Mouse (Mus musculus) T-helper 1 cell (primary cell): ENCODE results near the gene Larp1.
"Not testable (repeated sequence)": the region's sequence is repeated elsewhere in the genome, so short reads cannot be mapped to it uniquely, and the experiment has no call there.

Experiments used
- in situ Hi-C: fragments of 300-600 bp; cut with MboI, MseI; formaldehyde crosslinking; loops from one replicate; pipeline ENCODE4 v1.15.1; 2025; ENCODE audit warnings: high pct_unique_total_duplicates

Gene Larp1

DNA sequence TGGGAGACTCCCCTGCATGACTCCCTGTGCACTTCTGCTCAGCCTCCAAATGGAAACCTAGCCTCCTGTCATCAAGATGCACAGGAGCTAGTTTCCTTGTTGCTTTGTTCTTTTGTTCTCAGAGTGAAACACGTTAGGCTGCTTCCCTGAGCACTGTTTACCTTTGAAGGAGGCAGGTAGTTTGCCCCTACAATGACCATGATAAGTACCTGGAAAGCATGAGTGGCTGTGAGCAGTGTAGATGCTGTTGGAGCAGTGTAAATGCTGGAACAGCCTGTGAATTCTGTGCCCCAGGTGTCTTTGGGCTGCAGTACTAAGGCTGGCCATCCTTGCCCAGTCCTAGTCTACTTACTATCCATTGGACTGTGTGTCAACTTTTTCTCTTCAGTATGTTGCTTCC lies 18.0 kb downstream of the Larp1 start:
- in situ Hi-C loops, result no loop called here

DNA sequence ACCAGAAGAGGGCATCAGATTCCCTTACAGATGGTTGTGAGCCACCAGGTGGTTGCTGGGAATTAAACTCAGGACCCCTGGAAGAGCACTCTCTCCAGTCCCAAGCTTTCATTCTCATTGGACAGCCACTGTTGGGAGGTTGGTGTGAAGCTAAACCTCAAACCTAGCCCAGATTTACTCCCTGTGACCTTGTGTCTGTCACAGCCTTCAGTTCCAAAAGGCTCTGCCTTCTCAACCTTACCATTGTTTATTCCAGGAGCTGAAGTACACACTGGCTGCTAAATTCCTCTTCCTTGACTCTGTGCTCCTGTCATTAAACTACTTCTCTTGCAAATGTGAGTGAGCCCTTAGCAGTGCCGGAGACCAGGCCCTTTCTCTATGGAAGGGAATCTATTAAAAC lies 20.1 kb downstream of the Larp1 start:
- in situ Hi-C loops, result no loop called here

DNA sequence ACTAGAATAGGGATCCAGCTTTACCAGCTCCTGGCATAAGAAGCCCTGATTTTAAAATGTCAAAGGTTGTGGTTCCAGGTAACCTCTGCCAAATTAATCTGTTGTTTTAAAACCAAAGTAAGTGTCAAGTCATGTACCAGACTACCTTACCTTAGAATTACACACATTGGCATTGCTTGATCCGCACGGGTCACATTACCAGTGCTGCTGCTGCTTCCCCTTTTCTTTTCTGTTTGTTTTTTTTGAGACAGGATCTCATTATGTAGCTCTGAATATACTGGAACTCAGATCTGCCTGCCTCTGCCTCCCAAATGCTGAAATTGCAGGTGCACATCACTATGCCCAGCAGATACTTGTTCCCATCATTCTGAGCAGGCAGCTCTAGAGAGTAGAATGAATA lies 21.0 kb downstream of the Larp1 start:
- in situ Hi-C loops, result no loop called here

DNA sequence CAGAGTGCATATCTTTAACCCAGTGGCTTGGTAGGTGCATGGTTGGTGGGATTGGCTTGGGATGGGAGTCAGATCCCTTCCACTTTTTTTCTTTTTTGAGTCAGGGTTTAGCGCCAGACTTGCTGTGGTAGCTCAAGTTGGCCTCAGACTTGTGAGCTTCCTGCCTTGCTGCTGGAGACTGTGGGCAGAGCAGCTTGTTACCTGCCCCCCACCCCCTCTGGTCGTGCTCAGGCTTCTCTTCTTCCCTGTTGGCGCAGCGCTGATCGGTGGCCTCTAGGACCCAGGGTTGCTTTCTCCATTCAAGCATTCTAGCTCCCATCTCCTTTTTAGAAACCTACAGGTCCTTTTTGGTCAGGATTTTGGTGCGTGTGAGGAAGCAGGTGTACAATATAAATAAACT lies 22.3 kb downstream of the Larp1 start:
- in situ Hi-C loops, result no loop called here

DNA sequence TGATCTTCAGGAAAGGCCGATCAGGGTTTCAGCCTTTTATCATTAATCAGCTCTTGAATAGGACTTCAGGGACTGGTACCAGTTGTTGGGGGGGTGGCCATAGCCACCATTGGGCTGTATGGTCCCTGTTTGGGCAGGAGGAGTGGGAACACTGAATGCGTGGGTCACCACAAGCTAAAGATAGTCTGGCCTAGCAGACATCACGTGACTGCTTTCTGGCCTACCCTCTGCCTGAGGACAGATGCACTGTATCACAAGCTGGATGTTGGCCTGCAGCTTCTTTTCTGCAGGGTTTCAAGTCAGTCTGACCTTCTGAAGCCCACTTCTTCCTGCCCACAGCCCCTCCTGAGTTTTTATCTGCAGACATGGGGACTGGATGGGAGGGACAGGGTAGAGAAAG lies 24.8 kb downstream of the Larp1 start:
- in situ Hi-C loops, result no loop called here

DNA sequence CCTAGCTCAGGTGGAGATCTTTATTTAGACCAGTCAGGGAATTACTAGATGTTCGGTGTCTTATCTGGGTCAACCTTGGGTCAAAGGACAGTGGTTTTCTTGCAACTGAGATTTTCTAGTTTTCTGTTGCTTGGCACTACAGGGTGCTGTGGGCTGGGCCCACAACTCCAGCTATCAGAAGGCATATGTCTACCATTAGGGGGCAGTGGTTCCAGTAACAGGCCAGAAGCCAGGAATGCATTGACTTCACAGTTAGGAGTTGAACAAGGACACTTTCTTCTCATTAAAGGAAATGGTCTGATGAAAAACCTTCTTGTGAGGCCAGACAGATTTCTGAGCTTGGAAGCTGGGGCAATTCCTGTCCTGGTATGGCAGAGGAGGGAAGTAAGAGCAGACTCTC lies 30.2 kb downstream of the Larp1 start:
- in situ Hi-C loops, result no loop called here

DNA sequence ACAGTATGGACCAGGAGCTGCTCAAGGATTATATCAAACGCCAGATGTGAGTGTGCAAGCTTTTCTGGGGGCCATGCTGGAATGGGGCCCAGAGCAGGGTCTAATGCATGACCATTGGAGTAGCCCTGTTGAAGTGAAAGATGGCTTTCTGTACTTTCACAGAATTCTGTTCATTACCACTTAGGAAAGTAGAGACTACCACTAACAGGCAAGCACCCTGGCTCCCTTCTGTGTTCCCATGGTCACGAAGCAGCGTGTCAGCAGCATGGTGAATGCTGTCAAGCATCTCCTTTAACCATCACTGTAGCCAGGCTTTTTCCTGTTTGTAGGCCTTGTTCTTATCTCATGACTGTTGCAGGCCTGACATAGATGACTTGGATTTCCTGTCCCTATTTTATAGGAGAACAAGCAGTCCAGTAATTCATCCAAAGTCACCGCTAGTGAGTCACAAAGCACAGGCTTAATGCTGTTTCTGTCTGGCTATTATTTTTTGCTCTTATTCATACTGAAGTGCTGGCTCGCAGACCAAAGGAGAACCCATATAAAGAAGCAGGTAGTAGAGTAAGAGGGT lies 34.1 kb downstream of the Larp1 start:
- in situ Hi-C loops, result no loop called here

DNA sequence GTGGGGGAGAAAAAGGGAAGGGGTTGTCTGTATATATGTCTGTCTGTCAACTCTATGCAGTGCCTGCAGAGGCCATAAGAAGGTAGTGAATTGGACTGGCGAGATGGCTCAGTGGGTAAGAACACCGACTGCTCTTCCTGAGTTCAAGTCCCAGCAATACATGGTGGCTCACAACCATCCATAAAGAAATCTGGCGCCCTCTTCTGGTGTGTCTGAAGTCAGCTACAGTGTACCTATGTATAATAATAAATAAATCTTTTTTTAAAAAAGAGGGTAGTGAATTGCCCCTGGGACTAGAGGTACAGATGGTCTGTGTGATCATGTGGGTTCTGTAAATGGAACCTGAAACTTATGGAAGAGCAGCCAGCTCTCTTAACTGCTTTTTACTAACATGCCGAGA lies 37.6 kb downstream of the Larp1 start:
- in situ Hi-C loops, result no loop called here

DNA sequence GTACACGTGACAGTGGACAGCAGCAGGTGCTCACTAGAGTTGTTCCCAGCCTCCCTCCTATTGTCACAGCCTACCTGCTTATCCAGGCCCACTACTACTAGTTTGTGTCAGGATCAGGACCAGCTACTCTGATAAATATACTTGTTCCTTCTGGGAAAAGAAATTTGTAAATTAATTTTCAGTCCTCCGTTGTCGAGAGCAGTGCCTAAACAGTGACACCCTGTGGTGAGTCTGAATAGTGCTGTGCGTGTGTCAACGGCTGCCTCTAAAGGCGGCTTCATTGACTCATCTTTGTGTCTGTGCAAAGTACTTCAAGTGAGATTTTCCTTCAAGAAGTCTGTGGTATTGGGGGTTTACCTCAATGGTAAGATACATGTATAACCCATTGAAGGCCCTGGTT lies 48.6 kb downstream of the Larp1 start:
- in situ Hi-C loops, result no loop called here

DNA sequence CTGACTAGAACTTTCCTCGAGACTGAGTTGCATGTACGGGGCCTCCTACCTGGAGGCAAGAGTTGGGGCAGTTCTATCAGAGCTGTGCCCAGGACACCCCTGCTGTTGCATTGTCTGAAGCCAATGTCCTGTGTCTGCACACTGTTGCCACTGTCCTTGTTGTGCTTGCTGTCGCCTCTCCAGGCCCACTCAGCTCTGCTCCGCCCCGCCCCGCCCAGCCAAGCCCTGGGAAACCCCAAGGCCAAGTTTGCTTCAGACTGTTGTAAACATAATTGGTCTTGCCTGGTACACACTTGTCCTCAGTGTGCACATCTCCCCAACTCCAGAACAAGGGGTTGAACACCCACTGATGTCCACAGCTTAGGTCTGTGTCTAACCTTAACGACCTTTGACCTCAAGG lies 50.9 kb downstream of the Larp1 start:
- in situ Hi-C loops, result not testable (repeated sequence)

DNA sequence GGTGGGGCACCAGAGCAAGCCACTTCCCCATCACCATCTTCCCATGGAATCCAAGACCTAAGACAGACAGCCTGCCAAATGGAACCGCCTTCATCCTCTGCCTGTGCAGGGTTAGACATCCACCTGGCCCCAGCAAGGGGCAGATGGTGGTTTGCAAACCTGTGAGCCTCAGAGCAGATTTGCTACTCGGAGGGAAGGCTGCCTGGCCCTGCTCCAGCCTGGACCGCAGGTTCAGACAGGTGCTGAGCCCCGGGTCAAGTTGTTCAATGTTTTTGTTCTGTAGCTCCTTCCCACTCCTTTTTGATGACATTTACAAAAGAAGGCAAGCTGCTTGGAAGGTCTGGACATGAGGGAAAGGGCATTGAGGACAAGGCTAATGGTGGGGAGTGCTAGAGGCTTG lies 52.4 kb downstream of the Larp1 start:
- in situ Hi-C loops, result not testable (repeated sequence)

DNA sequence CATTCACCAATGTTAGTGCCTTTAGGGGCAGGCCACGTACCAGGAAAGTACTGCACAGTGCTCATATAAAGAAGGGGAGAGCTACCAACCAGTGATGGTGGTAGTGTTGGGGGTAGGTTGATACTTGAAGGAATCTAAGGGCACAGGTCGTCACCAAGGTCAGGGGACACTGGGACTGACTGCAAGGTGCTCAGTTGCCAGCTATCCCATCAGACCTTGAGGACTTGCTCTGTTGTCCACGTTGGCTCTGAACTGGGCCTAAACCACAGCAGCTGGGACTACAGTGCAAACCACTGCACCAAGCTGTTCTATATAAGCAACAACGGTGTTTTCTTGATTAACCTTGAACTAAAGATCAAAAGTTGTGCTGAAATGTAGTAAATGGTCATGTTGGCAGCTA lies 53.7 kb downstream of the Larp1 start:
- in situ Hi-C loops, result no loop called here

DNA sequence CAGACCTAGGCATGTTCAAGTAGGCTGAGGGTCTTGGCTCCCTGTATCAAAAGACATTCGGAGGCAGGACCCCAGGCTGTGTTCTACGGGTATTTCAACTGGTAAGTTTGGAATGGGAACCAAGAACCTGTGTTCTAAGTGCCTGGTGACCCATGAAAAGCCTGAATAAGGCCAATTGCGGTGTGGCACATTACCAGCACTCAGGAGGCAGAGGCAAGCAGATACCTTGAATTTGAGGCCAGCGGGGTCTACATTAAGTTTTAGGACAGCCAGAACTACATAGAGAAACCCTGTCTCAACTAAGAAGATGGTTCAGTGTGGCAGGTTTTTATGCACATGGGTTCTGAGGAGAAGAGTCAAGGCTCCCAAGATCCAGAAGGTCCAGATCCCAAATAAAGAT lies 56.2 kb downstream of the Larp1 start:
- in situ Hi-C loops, result no loop called here

DNA sequence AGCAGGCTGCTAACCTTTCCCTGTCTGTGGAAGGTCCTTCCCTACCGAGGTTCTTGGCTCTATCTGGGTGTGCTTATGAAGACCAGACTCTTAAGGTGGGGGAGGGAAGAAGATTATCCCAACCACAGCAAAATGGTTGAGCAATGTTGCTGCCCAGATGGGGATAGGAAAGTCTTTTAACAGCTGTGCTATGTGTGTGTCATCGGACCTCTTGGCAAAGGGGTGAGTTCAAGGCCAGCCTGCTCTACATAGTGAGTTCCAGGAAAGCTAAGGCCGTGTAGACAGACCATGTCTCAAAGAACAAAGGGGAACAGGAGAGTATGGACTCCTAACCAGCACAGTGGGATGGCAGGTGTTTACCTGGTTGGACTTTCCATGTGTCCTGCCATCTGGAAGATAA lies 64.1 kb downstream of the Larp1 start:
- in situ Hi-C loops, result no loop called here

DNA sequence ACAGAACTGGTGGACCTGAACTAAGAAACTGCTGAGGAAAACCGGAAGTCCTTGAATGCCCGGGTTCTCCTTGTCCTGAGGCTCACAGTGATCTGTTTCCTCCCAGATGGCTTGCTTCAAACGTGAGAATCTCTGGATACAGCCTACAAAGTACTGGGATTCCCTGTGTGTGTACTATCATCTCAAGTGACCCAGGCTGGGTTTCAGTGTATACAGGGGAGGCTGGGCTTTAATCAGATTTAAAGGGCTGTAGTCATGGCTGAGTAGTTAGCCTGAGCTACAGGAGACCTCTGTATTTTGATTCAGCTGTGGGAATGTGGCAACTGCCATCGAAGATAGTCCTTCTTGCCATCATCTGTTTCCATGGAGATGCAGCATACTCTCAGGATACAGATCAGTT lies 68.4 kb downstream of the Larp1 start:
- in situ Hi-C loops, result no loop called here

DNA sequence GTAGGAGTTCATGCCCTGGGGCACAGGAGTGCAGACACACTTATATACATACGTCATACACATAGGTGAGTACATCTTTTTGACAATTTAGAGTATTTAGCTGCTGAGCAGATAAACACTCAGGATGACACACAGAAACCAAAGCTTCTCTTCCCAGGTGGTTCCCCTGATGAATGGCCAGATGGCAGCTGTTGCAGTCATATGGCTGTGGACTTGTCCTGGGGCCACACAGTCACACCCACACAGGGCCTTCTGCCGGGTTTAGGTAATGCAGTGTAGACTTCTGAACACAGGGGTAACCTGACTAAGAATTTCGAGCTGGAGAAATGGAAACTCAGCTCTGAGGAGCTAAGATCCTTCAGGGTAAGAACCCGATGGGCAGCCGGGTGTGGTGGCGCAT lies 72.9 kb downstream of the Larp1 start:
- in situ Hi-C loops, result no loop called here

DNA sequence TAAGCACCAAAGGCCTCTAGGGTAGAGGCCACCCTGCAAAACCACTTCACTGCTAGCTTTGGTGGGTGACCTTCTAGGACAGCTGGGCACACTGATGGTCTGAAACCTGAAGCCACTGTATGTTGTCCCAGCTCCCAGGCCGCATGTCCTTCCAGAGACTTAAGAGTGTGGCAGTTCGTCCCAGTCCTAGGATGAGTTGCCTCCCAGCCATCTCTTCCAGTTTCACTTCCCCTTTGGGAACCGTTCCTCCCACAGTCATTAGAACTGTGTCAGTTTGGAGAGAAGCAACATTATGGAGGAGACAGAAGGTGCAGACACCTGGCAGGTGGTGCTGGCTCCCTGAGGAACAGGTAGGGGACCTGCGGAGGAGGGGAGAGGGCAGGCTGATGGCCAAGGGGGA lies 83.7 kb downstream of the Larp1 start:
- in situ Hi-C loops, result loop anchor here (5.0 kb wide), 1 partner anchor 275 kb away; no protein-coding TSS in a partner anchor

DNA sequence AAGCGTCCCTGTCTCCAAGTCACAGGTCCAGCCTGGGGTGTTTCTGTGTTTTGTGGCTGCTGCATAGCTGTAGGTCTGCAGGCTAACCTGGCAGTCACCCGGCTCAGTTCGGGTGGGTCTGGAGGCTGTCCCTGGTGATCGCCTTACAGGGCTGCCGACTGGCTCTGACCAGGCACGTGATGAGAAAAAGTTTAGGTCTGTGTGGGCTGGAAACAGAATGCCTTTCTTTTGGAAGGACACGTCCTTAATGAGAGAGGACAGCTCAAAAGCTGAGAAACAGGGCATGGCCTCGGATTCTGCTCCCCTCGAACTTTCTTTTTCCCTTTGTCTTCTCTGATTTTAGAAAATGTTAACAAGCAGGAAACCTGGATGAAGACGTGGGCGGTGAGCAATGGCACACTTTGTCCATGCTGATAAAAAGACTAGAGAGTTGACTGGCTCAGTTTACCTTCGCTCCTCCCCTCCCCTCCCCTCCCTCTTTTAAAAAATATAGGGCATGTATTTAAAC lies 84.2 kb downstream of the Larp1 start, which contains the start of gene Gm12248:
Gene Gm12248, minus strand, starts transcription at position 114 of the 508 bp plus-strand sequence.
- in situ Hi-C loops, result loop anchor here (5.0 kb wide), 1 partner anchor 276 kb away; no protein-coding TSS in a partner anchor

DNA sequence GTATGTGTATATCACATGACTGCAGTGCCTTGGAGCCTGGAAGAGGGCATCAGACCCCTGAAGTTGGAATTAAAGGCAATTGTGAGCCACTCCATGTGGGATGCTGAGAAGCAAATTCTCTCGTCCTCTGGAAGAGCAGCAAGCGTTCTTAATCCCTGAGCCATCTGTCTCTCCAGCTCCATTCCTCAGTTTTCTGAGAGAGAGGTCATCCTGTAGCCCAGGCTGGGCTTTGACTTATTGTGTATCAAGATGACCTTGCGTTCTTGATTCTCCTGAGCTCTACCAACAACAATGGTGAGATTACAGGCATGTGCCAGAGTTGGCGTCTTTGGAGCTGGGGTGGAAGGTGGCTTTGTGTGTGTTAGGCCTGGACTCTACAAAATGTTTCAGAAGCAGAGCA lies 85.9 kb downstream of the Larp1 start:
- in situ Hi-C loops, result loop anchor here (5.0 kb wide), 1 partner anchor 277 kb away; no protein-coding TSS in a partner anchor

DNA sequence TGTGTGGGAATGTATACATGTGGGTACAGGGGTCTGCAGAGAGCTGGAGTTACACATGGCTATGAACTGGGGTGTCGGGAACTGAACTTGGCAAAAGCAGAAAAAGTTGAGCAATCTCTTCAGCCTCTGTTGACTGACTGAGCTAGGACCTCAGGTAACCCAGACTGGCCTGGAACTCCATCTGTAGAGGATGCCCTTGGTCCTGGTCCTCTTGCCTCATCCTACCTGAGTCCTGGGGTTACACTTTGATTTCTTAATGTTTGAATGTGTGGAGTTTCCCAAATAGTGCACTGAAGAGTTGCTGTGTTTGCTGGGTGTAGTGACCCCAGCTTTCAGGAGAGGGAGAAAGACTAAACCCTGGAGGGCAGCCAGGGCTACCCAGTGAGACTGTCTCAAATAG lies 86.7 kb downstream of the Larp1 start:
- in situ Hi-C loops, result no loop called here

DNA sequence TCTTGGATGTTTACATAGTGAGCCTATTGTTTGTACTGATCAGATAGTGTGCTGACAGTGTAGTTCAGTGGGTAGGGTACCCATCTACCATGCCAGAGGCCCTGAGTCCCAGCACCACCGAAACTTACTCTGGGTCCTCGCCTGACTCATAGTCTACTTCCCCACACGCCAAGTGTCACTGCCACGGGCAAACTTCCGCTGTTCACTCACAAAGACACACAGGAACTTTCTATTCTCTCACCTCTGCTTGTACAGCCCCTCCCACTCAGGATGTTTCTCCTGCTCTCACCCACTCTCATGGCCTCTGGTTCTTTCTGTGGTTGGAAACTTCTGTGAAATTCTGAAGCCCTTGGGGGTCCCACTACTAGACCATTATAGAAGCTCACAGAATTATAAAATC lies 87.3 kb downstream of the Larp1 start:
- in situ Hi-C loops, result no loop called here

DNA sequence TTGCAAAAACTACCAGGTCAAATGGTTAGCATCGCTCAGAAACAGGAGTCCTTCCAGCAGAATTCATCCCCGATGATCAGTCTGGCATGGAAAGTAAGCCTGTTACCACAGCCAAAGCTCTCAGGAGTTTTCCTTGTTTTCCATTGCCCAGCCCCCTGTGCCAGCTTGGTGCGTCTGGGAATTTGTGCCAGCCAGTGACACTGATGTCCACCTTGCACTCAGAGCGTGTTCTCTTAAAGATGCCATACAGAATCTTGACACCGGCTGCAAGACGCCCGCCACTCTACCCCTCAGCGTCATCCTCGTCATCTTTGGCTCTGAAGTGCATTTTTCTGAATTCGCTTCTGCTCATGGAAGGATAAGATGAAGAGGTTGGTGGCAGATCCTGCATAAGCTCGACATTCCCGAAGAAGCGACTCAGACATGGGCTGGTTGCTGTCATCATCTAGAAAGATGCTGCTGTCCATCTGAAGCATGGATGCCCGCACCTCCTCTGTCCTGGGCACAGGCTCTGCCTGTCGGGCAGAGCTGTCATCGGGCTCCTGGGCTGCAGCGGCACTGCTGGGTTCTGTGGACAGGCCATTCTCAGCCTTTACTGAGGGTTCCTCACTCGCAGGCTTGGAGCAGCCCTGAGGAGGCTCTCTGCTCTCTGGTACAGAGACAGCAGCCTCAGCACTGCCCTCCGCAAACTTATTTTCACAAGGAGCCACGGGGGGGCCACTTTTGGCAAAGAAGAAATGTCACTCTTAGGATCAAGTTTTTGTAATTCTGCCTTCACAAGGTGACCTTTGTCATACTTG lies 88.2 kb downstream of the Larp1 start:
- in situ Hi-C loops, result no loop called here
